Mouse (Mus musculus) embryo, embryonic 11 days (tissue): ENCODE measurements around the gene Olfr1217.
"Not testable (repeated sequence)": the region's sequence is repeated elsewhere in the genome, so short reads cannot be mapped to it uniquely, and the experiment has no call there.

Experiments
- DNase-seq: peaks from one replicate; pipeline ENCODE4 v3.0.0-alpha.2; 2015

The Olfr1217 gene

GRCm38 (mm10) chr2:89031965-89032364 lies at the start of gene Olfr1217:
TSS of gene Olfr1217 (minus strand) at chr2:89032065.
- no peak for DNase-seq

GRCm38 (mm10) chr2:89081487-89081886 lies 49.6 kb upstream of the Olfr1217 start:
- no peak for DNase-seq

DNA sequence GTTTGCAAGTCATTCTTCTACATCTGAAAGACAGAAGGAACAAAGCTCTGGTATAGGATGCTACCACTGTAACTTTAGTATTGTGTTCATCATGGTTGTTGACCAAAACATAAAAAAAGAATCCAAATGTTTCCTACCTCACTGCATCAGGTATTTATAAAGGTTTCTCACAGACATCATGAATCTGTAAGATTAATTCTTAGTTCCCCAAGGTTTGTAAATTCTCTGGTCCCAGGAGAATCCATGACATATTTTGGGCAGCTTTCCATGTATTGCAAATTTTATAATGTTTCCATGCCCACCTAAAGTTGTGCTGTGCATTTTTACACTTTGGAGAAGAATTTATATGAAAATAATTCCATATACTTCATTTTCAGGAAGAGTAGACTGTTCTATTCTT lies 29.2 kb upstream of the Olfr1217 start, which contains the start of gene Olfr1218:
Gene Olfr1218, minus strand, starts transcription at position 101 of the 400 bp plus-strand sequence.
- no peak for DNase-seq

DNA sequence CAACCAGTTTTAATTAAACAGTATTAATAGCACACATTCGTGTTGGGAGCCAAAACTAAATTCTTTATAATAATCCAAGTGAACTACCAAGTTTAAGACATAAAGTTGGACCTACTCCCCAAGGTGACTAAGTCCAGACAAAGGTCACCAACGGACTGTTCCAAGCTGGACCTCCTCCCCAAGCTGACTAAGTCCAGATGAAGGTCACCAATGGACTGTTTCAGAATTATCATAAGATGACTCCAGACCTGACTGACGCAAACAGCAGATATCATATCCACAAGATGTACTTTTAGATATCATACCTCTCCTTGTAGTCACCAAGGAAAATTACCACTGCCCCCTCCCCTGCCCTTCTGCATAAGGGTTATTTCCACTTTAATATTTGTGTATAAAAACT lies 10.4 kb downstream of the Olfr1217 start:
- not testable (repeated sequence) for DNase-seq

GRCm38 (mm10) chr2:89018240-89018639 lies 13.6 kb downstream of the Olfr1217 start, which contains the start of gene Olfr1216:
TSS of gene Olfr1216 (minus strand) at chr2:89018340.
- DNase-seq, result no peak

DNA sequence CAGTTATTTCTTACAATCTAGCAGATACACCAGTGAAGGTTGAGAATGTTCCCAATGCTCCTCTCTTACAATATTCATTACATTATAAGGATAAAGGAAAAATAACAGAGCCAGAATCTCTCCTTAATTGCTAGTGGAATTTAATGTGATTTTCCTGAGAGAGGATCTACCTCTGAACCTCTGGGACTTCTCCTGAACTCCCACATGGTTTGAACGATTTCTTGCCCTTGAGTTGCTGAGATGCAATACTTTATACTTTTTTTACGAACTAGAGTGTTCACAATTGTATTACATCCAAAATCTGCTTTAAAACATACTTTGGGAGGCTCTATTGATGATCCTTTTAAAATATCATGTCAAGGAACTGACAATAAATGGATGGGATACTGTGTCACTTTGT lies 25.0 kb downstream of the Olfr1217 start, which contains the start of gene Olfr1215:
Gene Olfr1215, minus strand, starts transcription at position 101 of the 400 bp plus-strand sequence.
- no peak for DNase-seq

- DNase-seq, result no peak
Observed at GRCm38 (mm10) chr2:88992553-88992952, 39.3 kb downstream of the Olfr1217 start, which contains the start of gene Olfr1214. TSS of gene Olfr1214 (minus strand) at chr2:88992653.

GRCm38 (mm10) chr2:88980181-88980580 lies 51.7 kb downstream of the Olfr1217 start, which contains the start of gene Gm13762:
TSS of gene Gm13762 (minus strand) at chr2:88980281.
- DNase-seq, result no peak
